Mouse (Mus musculus): ENCODE results near the gene Acsf3.

GRCm38 (mm10) chr8:122772431-122773060 lies 2.7 kb upstream of the Acsf3 start:
- TF ChIP-seq CTCF (IDR thresholded peaks at IDR 0.05; ENCODE audit: low read depth, low read length), result no peak
- TF ChIP-seq POLR2A (IDR thresholded peaks at IDR 0.05; ENCODE audit: extremely low read depth, insufficient read depth, low read length), result no peak
